Mouse (Mus musculus) thymus, postnatal 36 days (tissue): ENCODE data around the gene Cmc2.

Source experiments
- DNase-seq, 2 experiments: peaks; one replicate each; pipeline ENCODE4 v3.0.0; 2022; ENCODE audit warnings: mixed read lengths in 2 of 2

Cmc2 gene

DNA sequence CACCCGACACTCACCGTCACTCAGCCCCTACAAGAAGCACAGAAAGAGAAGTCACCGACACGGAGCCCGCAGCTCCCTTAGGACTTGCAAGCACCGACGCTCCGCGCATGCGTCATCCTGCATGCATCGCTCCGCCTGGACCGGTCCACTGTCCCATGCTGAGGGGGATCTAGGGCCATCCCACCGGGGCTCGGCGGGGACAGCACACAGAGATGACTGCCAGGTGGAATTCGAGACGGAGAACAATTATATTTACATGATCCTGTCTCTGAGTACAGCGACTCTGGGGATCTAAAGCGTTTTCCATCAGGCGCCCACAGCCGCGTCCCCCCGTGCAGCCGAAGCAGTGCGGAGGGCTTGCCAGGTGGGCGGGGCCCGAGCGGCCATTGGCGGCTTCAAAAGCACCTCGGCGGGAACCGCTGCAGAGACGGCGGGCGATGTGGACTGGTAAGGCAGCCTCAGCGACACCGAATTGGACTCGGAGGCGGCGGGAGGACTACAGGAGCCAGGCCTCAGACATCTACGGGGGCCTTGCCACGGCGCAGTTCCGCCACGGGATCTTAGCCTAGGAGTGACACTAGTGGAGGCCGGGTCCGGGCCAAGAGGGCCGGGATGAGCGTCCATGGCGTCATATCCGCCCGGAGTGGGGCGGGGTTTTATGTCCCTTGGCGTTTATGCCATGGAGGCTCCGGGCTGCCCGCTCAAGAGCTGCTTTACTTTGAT, at the start of gene Cmc2, which contains the start of gene Cenpn:
Gene Cmc2, minus strand, starts transcription at position 119 of the 723 bp plus-strand sequence.
Gene Cenpn, plus strand, starts transcription at position 394 of the 723 bp plus-strand sequence.
- peak; percentile 89 to 90 for DNase-seq

- DNase-seq, result no peak
Observed at GRCm38 (mm10) chr8:116969531-116969930, 48.3 kb upstream of the Cmc2 start.

DNA sequence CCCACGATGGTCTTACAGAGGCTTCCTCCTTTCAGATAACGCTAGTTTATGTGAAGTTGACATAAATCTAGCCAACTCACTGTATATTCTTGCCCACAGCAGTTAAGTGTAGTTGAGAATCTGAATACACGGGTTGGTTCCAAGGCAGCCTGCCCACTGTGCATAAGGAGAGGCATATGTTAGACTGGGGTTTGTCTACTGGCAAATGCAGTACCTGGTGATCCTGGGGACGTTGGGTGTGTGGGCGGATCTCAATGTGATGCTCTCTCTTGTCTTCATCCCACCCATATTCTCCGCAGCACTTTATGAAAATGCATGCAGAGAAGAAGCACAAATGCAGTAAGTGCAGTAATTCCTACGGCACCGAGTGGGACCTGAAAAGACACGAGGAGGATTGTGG, 33.2 kb upstream of the Cmc2 start:
- no peak for DNase-seq

GRCm38 (mm10) chr8:116952428-116952827, 31.2 kb upstream of the Cmc2 start:
- peak; percentile 71 to 83 for DNase-seq

DNA sequence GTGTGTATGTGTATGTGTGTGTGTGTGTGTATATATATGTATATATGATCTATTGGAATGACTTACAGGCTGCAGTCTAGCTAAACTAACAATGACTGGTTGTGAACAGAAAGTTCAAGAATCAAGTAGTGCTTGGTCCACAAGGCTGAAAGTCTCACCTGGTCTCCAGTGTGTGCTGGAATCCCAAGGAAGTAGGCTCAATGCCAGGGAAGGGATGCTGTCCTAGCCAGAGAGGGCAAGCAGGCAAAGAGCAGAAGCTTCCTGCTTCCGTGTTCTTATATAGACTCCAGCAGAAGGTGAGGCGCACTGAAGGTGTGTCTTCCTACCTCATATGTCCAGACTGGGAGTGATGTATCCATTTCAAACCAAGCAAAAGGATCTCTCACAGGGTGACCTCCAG, 30.5 kb upstream of the Cmc2 start:
- DNase-seq, result no peak

DNA sequence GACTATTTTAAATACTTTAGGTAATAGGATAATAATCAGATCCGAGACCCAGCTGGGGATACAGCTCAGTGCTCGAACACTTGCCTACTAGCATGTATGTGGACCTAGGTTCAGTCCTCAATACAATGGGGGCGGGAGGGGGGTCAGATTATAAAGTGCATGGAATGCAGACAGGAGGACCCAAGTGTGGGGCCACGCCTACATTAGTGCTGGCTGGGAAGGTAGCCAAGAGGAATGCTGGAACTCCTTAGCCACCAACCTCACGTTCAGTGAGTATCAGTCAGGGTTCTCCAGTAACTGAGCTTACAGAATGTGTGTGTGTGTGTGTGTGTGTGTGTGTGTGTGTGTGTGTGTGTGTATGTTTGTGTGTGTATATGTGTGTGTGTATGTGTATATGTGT, 30.1 kb upstream of the Cmc2 start:
- DNase-seq, result no peak

DNA sequence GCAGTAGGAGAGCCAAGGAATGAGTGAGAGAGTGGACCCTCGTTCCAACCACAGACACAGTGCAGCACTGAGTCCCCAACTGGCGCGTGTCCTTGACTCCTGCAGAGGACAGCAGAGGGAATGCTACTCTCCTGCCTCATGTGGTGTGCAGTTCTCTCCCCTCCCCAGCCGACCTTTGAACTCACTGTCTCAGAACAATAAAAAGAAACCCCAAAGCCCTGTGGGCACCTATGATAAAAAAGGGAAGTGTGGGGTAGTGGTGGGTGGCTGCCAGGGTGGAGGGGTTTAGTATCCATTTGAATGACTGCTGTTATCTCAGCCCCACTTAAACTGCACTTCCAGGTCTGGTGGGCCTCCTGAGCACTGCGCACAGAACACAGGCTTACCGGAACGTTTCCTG, 26.3 kb upstream of the Cmc2 start:
- no peak for DNase-seq

- no peak for DNase-seq
Observed at GRCm38 (mm10) chr8:116946851-116947250, 25.6 kb upstream of the Cmc2 start.

DNA sequence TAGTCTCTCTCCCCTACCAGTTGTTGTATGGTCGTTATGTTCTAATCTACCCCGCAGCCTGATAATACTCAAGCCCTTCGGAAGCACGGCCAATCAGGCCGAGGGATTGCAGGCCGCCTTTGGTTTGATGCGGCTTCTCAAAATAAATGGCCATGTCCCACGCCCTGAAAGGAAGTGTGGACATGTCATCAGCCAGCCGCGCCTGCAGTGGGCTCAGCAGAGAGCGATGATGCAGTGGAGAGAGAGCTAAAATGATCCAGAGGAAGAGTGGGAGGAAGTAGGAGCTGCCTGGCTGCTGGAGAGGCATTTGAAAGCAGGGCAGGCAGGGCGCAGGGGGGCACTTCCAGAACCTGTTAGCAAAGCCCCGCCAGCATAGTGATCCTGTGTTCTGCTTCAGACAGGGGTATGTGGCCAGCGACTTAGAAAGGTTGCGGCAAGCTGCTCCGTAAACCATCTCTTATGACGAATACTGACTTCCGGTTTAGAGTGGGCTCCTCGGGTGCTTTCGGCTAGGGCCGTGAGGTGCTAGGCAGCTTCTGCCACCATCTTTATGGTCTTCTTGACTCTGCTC, 25.1 kb upstream of the Cmc2 start:
- peak; percentile 13 to 16 for DNase-seq

DNA sequence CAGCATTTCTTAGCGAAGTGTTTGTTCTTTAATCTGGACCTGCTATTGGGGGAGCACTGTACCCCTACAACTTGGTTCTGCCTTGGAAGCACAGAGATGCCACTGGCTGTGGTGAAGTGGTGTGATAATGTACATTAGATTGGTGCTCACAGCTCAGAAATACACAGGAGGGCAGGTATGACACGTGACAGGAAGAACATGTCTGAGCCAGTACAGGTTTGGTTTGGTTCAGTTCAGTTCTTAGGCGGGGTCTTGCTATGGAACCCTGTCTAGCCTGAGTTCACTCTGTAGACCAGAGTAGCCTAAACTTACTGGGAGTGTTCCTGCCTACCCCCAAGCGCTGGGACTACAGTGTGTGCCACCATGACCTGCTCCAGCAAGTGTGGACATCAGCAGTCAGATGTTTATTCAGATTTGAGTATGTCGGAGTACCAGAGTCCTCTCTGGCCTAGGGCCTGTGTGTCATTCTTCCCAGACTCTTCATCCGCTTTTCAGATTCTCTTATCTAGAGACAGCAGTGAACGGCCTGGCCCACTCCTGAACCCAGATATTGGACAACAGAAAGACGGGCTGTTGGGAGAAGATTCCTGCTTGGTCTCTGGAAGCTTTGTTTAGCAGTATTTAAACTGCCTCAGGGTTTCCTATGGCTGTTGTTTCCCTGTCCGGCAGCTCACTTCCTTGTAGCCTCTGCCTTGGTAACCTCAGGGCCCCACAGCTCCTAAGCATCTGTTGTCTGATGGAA, 24.1 kb upstream of the Cmc2 start:
- no peak for DNase-seq

GRCm38 (mm10) chr8:116944385-116944696, 23.1 kb upstream of the Cmc2 start:
- no peak for DNase-seq

GRCm38 (mm10) chr8:116943555-116944384, 22.5 kb upstream of the Cmc2 start:
- DNase-seq, result peak; percentile 40 to 51

DNA sequence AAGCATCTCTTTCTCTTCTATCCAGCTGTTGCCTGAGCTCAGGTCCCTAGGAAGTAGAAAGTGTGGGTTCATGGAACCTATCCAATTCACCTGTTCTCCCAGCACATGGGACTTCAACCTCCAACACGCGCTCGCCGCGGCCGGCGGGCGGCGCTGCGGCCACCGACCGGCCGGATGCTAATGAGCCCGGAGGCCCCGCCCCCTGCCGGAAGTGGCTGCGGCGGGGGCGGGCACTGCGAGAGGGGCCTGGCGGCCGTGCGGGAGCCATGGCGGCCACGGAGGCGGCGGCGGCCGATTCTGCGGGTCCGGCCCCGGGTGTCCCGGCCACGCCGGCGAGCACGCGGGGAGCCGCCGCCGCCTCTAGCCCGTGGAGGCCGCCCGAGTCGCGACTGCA, 21.9 kb upstream of the Cmc2 start, which contains the start of gene Atmin:
Gene Atmin, plus strand, starts transcription at position 233 of the 394 bp plus-strand sequence.
- peak; percentile 83 for DNase-seq

GRCm38 (mm10) chr8:116942284-116943058, 21.2 kb upstream of the Cmc2 start:
- DNase-seq, result no peak

DNA sequence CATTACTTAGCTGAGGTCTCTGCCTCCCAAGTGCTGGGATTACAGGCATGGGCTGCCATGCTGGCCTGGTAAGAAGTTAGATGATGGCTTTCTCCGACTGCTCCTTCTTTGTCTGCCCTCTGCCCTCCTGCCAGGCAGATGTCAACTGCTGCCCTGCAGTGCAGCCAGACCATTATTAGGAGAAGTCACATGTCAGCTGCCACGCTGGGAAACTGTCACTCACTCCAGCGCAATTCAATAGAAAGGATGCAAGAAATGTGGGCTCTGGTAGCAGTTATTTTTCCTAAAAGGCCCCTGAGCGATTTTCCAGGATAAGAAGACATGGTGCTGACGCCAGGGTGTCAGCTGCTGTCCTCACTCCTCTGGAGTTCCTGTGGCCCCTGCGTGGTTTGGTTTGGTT, 14.3 kb upstream of the Cmc2 start:
- no peak for DNase-seq

DNA sequence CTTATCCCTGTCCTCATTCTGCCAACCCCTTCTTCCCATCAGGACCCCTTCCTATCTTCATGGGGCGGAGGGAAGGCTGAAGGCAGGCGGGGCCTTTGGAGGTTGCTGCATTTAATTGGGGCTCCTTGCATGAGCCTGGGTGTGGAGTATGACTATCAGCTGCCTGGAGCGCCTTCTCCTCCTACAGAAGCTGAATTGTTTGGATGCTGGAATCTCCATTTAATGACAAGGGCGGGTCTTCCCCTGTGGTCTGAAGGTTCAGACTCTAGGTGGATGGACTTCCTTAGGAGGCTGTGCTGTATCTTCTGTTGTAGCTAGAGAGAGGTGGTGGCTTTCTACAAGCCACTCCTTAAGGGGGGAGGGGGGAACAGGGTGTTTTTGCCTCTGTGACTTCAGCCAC, 13.7 kb upstream of the Cmc2 start:
- no peak for DNase-seq

GRCm38 (mm10) chr8:116928588-116928987, 7.3 kb upstream of the Cmc2 start:
- no peak for DNase-seq

- peak; percentile 64 to 71 for DNase-seq
Observed at GRCm38 (mm10) chr8:116927880-116928279, 6.6 kb upstream of the Cmc2 start.

DNA sequence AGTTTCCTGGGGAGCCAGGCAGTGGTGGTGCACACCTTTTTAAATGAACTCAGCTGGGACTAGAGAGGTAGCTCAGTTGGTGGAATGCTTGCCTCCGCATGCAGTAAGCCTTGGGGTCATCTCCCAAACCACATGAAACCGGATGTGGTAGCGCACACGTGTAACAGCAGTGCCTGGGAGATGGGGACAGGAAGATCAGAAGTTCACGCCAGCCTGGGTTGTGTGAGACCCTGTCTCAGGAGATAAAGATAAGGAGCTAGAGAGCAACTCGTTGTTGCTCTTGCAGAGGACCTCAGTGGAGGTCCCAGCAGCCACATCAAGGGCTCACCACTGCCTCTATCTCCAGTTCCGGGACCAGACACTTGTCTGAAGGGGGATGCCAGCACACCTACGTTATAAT, 2.3 kb upstream of the Cmc2 start:
- peak; percentile 53 to 69 for DNase-seq

- DNase-seq, result no peak
Observed at GRCm38 (mm10) chr8:116922060-116922757, 954 bp upstream of the Cmc2 start.

- DNase-seq, result no peak
Observed at GRCm38 (mm10) chr8:116921005-116921336, 284 bp downstream of the Cmc2 start.

DNA sequence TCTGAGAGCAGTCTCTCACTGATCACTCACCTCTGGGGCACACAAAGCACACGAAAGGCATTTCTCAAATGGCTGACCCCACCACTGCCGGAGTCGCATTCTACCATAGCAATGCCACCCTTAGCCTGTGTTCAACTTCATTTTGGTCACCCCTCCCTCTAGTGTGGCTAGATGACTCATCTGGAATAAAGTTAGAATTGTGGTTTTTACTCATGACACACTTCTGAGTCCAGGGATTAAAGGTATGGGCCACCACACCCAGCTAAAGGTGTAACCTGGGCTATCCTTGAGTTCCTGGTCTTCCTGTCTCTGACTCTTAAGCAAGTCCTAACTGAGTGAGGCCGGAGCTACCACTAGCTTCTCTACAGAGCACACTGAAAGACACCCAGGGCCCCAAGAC, 15.4 kb downstream of the Cmc2 start:
- no peak for DNase-seq
